8 mouse cellular contexts compared by ENCODE assay signal in the genomic region with DNA sequence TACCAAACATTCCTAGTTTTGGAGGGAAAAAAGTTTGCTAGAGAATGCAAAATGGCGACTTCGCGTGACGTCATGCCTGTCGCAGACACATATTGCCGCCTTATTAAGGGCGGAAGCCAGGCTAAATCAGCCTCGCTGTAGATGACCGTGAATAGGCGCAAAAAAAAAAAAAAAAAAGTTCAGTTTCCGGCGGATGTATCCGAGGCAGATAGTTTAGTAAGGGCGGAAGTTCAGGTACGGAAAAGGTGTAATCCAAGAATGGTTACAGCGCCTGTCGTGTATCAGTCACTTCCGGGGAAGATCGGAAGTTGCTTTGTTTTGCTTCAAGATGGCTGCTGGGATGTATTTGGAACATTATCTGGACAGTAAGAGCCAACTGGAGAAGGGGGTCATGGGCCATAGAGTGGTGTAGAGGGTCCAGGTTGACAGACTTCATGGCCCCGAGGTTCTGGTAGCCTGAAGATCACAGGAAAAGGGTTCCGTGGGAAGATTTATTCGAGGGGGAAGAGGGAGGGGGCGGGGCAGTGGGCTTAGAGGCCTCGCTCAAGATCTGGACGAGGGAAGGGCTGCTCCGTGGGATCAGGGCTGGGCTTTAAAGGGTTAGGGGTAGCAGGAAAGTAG. TPM values are rescaled to one million over a fixed set of nuclear protein-coding genes. Genes with fewer than 3 reads are reported as not detected.
DNase-seq lines count a peak whose midpoint lies in the region; ATAC-seq and TF ChIP-seq lines count a peak whose summit lies in the region.

TSS of gene Ing4 (plus strand) at position 228 of the 621 bp plus-strand sequence.

- DNase-seq in 3134 (ENCODE audit: extremely low read depth, insufficient read length, low spot score): peak; percentile 79
- peak; percentile 91 to 92 for DNase-seq in adrenal gland, postnatal 36 days
- DNase-seq in heart, adult 18-20 months: peak; percentile 94 to 96
- peak; percentile 97 for DNase-seq in kidney, adult 2 months
- DNase-seq in spleen, adult 2 months (ENCODE audit: low read depth in 1 of 2, low spot score in 2 of 2): peak; percentile 89 to 98

- H3K9ac ChIP-seq in embryonic facial prominence, embryonic 13.5 days: peak within 1 kb of the TSS; percentile 81
- H3K9ac ChIP-seq in limb, embryonic 12.5 days (replicated peaks): peak within 1 kb of the TSS; percentile 72
- peak within 1 kb of the TSS; percentile 60 for H3K9ac ChIP-seq in midbrain, embryonic 15.5 days

- ATAC-seq in embryonic facial prominence, embryonic 13.5 days (ENCODE audit: insufficient number of reproducible peaks, insufficient read depth, low FRiP score, low TSS enrichment, low read depth): peak; percentile 90
- ATAC-seq in limb, embryonic 12.5 days (ENCODE audit: insufficient number of reproducible peaks, insufficient read depth, low FRiP score, low TSS enrichment, low read depth): peak; percentile 94
- ATAC-seq in midbrain, embryonic 15.5 days (replicated peaks): peak; percentile 98

- H3K9me3 ChIP-seq in embryonic facial prominence, embryonic 13.5 days: no peaks in the 10 kb centered on the region
- H3K9me3 ChIP-seq in limb, embryonic 12.5 days: no peaks in the 10 kb centered on the region
- no peaks in the 10 kb centered on the region for H3K9me3 ChIP-seq in midbrain, embryonic 15.5 days

- under 1% methylated on average over 26 of the region's 26 CpGs for WGBS in embryonic facial prominence, embryonic 13.5 days
- WGBS in kidney, adult 2 months: under 1% methylated on average over 26 of the region's 26 CpGs
- under 1% methylated on average over 26 of the region's 26 CpGs for WGBS in limb, embryonic 12.5 days
- under 1% methylated on average over 26 of the region's 26 CpGs for WGBS in midbrain, embryonic 15.5 days
- WGBS in spleen, adult 2 months: under 1% methylated on average over 26 of the region's 26 CpGs

- peaks cover 52% of the 10 kb centered on the region for H3K36me3 ChIP-seq in embryonic facial prominence, embryonic 13.5 days
- H3K36me3 ChIP-seq in kidney, adult 2 months (ENCODE audit: control insufficient read depth, insufficient read depth, low read length): peaks cover 2% of the 10 kb centered on the region
- H3K36me3 ChIP-seq in limb, embryonic 12.5 days: peaks cover 62% of the 10 kb centered on the region
- H3K36me3 ChIP-seq in midbrain, embryonic 15.5 days (replicated peaks): peaks cover 29% of the 10 kb centered on the region
- H3K36me3 ChIP-seq in spleen, adult 2 months (ENCODE audit: control insufficient read depth, insufficient read depth, low read length): peaks cover 21% of the 10 kb centered on the region

- H3K27me3 ChIP-seq in embryonic facial prominence, embryonic 13.5 days: no peaks in the 10 kb centered on the region
- no peaks in the 10 kb centered on the region for H3K27me3 ChIP-seq in kidney, adult 2 months (replicated peaks; ENCODE audit: control insufficient read depth, insufficient read depth, low read length)
- no peaks in the 10 kb centered on the region for H3K27me3 ChIP-seq in limb, embryonic 12.5 days
- H3K27me3 ChIP-seq in midbrain, embryonic 15.5 days (replicated peaks): no peaks in the 10 kb centered on the region
- H3K27me3 ChIP-seq in spleen, adult 2 months (ENCODE audit: control insufficient read depth, insufficient read depth, low read length): no peaks in the 10 kb centered on the region

- TF ChIP-seq CTCF in kidney, adult 2 months (conservative IDR thresholded peaks at IDR 0.05; ENCODE audit: insufficient read depth, insufficient read length, low read depth, low read length): no peak
- no peak for TF ChIP-seq CTCF in spleen, adult 2 months (IDR thresholded peaks at IDR 0.05; ENCODE audit: extremely low read depth, insufficient read depth, insufficient read length, insufficient replicate concordance)

- peak within 1 kb of the TSS; percentile 76 for H3K4me3 ChIP-seq in embryonic facial prominence, embryonic 13.5 days
- peak within 1 kb of the TSS; percentile 93 for H3K4me3 ChIP-seq in kidney, adult 2 months (ENCODE audit: insufficient read depth, low read depth, low read length)
- peak within 1 kb of the TSS; percentile 64 for H3K4me3 ChIP-seq in limb, embryonic 12.5 days (replicated peaks)
- H3K4me3 ChIP-seq in midbrain, embryonic 15.5 days: peak within 1 kb of the TSS; percentile 61
- H3K4me3 ChIP-seq in spleen, adult 2 months (ENCODE audit: extremely low read depth, insufficient read depth, insufficient read length): peak within 1 kb of the TSS; percentile 97

- peak within 1 kb of the TSS; percentile 91 for H3K27ac ChIP-seq in embryonic facial prominence, embryonic 13.5 days
- peak within 1 kb of the TSS; percentile 51 for H3K27ac ChIP-seq in kidney, adult 2 months (ENCODE audit: insufficient read depth, low read depth, low read length)
- peak within 1 kb of the TSS; percentile 81 for H3K27ac ChIP-seq in limb, embryonic 12.5 days
- H3K27ac ChIP-seq in midbrain, embryonic 15.5 days: peak within 1 kb of the TSS; percentile 72
- peak within 1 kb of the TSS; percentile 76 for H3K27ac ChIP-seq in spleen, adult 2 months (ENCODE audit: insufficient read depth, low read length)

- peak within 1 kb of the TSS; percentile 81 for H3K4me2 ChIP-seq in embryonic facial prominence, embryonic 13.5 days
- H3K4me2 ChIP-seq in limb, embryonic 12.5 days: peak within 1 kb of the TSS; percentile 82
- H3K4me2 ChIP-seq in midbrain, embryonic 15.5 days: peak within 1 kb of the TSS; percentile 63

- peaks cover 13% of the 10 kb centered on the region; the same call in 1 of the 2 replicates for H3K4me1 ChIP-seq in embryonic facial prominence, embryonic 13.5 days
- H3K4me1 ChIP-seq in kidney, adult 2 months (ENCODE audit: control insufficient read depth, insufficient read depth, low read length): peaks cover 5% of the 10 kb centered on the region; the same call in 1 of the 2 replicates
- H3K4me1 ChIP-seq in limb, embryonic 12.5 days (replicated peaks): peaks cover 11% of the 10 kb centered on the region
- peaks cover 21% of the 10 kb centered on the region for H3K4me1 ChIP-seq in midbrain, embryonic 15.5 days
- H3K4me1 ChIP-seq in spleen, adult 2 months (ENCODE audit: control insufficient read depth, insufficient read depth, insufficient read length): peaks cover 4% of the 10 kb centered on the region; the same call in 1 of the 2 replicates

- TF ChIP-seq POLR2A in kidney, adult 2 months (IDR thresholded peaks at IDR 0.05; ENCODE audit: low read depth, low read length): no peak
- TF ChIP-seq POLR2A in spleen, adult 2 months (IDR thresholded peaks at IDR 0.05; ENCODE audit: low read depth, low read length): no peak

RNA-seq across cellular contexts. Expression of gene Ing4, which starts in this region (rescaled TPM):
- 10 to 100 TPM; 54.4 to 79.5 TPM for total RNA-seq in adrenal gland, postnatal 36 days (2021)
- 164 and 187 TPM in 2 replicates for polyA plus RNA-seq in embryonic facial prominence, embryonic 13.5 days (2015; fragmentation: Nextera tagmentation; extraction: Ambion mirVana)
- total RNA-seq in heart, adult 18-20 months (2021): 10 to 100 TPM; 22.4 to 26.6 TPM
- polyA plus RNA-seq in kidney, adult 2 months (2012; rRNA removed): 39.1 and 39.2 TPM in 2 replicates
- 170 and 177 TPM in 2 replicates for polyA plus RNA-seq in limb, embryonic 12.5 days (2016; fragmentation: Nextera tagmentation; extraction: Ambion mirVana)
- 165 and 178 TPM in 2 replicates for polyA plus RNA-seq in midbrain, embryonic 15.5 days (2015; fragmentation: Nextera tagmentation; extraction: Ambion mirVana)
- polyA plus RNA-seq in spleen, adult 2 months (2012; rRNA removed): 31.8 and 36.2 TPM in 2 replicates

Comparison
In these comparisons a context has a peak if more than half of its experiments do, and no peak if none do; other contexts are left out.
1. Peak in every context shown above with its lines: DNase-seq, ATAC-seq, H3K4me3 ChIP-seq and H3K27ac ChIP-seq.